Mouse (Mus musculus): ENCODE measurements at regions not wholly inside any gene's neighbourhood (a gene's known extent, or its start where the extent isn't known, plus 50 kb on each side); places are given as distances from the start of the nearest gene placed in this dataset.

DNA sequence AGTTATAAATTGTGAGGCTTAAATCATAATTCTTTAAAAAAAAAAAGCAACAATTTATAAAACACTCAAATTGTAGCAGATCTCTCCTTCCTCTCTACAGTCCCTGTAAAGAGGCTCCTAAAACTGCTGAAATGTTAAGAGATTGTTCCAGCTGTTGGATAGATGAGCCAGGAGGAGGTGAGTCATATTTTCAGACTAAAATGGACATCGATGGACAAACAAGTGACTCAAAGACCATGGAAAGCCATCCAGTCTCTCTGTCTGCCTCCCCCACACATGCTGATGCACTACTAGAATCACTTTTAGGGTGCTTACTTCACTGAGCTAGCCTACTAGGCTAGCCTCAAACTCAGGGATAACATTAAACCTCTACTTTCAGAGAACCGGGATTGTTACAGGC, 561.5 kb downstream of the Tmem114 start:
- no peak overlapping the region for H3K4me3 ChIP-seq (replicated peaks)
- H3K9ac ChIP-seq: no peak overlapping the region
- WGBS (ENCODE audit: insufficient replicate concordance): 69% methylated on average over 2 of the region's 2 CpGs
- no peaks in the 10 kb centered on the region for H3K27me3 ChIP-seq
- H3K36me3 ChIP-seq (replicated peaks): no peaks in the 10 kb centered on the region
- H3K4me2 ChIP-seq: no peak overlapping the region
- H3K27ac ChIP-seq (replicated peaks): no peak overlapping the region
- H3K4me1 ChIP-seq (replicated peaks): no peaks in the 10 kb centered on the region
- no peaks in the 10 kb centered on the region for H3K9me3 ChIP-seq (replicated peaks)
- ATAC-seq (ENCODE audit: insufficient read depth): no peak

DNA sequence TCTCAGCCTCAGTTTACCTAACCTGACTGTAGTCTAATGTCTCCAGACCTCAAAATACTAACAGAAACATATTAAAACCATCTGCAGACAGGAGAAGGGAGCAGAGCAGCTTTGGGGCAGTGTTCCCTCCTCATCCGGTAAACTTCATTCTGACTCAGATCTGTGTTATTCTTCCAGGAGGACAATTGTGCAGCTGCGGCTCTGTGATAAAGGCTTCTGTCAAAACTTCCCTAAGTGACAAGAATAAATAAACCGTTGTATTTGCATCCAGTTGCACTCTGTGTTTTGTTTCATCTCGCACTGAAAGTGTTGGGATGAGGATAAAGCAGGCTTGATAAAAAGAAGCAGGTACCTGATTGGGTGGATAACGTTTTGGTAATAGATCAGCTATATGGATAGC, 585.8 kb downstream of the Tmem114 start:
- Histone ChIP-seq H3K27me3 (no peaks in the 10 kb centered on the region), H3K27ac (replicated peaks) (no peak overlapping the region), H3K4me3 (replicated peaks) (no peak overlapping the region), H3K9ac (no peak overlapping the region), H3K36me3 (replicated peaks) (no peaks in the 10 kb centered on the region), H3K4me2 (no peak overlapping the region), H3K9me3 (replicated peaks) (no peaks in the 10 kb centered on the region), H3K4me1 (replicated peaks) (no peaks in the 10 kb centered on the region)
- WGBS (ENCODE audit: insufficient replicate concordance): 37% methylated on average over 5 of the region's 5 CpGs
- no peak for ATAC-seq (ENCODE audit: insufficient read depth)

DNA sequence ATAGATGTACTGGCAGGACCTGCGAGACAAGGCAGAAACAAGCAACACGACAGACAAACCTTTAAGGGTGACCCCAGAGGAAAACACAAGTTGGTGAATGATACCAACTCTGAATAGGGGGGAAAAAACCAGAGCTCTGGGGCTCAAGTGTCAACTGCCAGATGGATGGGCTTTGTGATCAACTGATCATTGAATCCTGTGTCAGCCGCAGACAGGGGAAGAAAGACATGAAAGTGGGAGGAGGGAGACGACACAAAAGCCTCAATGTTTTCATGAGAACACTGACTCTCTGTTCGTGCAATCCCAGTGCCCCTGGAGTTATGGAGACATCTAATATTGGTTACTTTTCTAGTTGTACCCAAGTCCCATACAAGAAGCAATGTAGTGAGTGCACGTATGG, 593.8 kb downstream of the Tmem114 start:
- H3K4me2 ChIP-seq: no peak overlapping the region
- 55% methylated on average over 6 of the region's 6 CpGs for WGBS (ENCODE audit: insufficient replicate concordance)
- no peaks in the 10 kb centered on the region for H3K27me3 ChIP-seq
- no peaks in the 10 kb centered on the region for H3K9me3 ChIP-seq (replicated peaks)
- H3K27ac ChIP-seq (replicated peaks): no peak overlapping the region
- no peak overlapping the region for H3K4me3 ChIP-seq (replicated peaks)
- no peak for ATAC-seq (ENCODE audit: insufficient read depth)
- no peaks in the 10 kb centered on the region for H3K4me1 ChIP-seq (replicated peaks)
- H3K36me3 ChIP-seq (replicated peaks): no peaks in the 10 kb centered on the region
- no peak overlapping the region for H3K9ac ChIP-seq

DNA sequence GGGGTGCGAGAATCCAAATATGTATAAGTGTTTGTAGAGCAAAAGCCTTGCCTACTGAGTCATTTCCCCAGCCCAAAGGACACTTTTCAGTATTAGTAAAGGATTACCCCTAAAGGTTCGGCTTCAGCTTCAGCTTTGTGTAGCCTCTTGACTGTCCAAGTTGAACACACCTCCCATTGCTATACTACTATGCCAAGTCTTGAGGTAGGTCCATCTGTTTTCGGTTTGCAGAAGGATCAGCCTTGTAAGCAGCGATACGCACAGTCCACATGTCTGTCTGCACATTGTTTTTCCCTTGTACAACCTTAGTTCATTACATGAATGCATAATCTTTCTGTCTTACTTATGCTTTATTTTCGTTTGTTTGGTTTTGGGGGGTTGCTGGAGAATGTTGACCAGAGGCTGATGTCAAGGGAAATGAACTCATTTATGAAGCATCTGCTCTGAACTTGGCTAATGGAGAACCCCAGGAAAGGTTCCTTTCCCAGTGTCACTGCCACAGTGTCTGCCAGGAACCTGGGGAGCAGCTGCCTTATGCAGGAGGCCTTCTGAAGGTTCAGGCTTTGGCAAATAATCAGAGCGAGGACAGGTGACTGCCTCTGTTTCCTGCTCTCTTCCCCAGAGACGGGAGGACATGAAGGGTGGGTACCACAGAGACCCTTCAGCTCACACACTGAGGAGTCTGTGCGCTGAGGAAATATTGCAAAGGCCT, 594.8 kb downstream of the Tmem114 start:
- H3K4me1 ChIP-seq (replicated peaks): no peaks in the 10 kb centered on the region

DNA sequence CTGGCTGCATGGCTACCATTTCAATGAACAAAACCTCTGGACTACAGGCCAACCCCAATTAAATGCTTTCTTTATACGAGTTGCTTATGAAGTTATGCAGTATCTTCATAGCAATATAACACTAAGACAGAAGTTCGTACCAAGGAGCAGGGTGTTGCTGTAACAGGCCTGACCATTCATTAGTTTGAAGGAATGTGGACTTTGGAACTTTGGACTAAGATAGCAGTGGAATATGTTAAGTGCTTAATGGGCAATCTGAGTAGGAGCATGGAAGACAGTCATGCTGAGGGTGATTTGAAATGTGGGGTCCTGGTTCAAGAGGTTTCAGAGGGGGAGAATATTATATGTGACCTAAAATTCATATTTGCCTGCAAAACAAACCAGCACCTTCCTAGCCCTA, 623.8 kb downstream of the Tmem114 start:
- ATAC-seq (ENCODE audit: insufficient read depth): no peak
- H3K9ac ChIP-seq: no peak overlapping the region
- H3K4me3 ChIP-seq (replicated peaks): no peak overlapping the region
- no peak overlapping the region for H3K27ac ChIP-seq (replicated peaks)
- no peaks in the 10 kb centered on the region for H3K36me3 ChIP-seq (replicated peaks)
- H3K27me3 ChIP-seq: no peaks in the 10 kb centered on the region
- WGBS (ENCODE audit: insufficient replicate concordance): 43% methylated on average over 2 of the region's 2 CpGs
- no peaks in the 10 kb centered on the region for H3K9me3 ChIP-seq (replicated peaks)
- no peak overlapping the region for H3K4me2 ChIP-seq
- no peaks in the 10 kb centered on the region for H3K4me1 ChIP-seq (replicated peaks)

More for the DNA sequence above, 594.8 kb downstream of the Tmem114 start:
- H3K4me3 ChIP-seq (replicated peaks): no peak overlapping the region
- no peak overlapping the region for H3K4me2 ChIP-seq
- H3K9me3 ChIP-seq (replicated peaks): no peaks in the 10 kb centered on the region
- no peaks in the 10 kb centered on the region for H3K36me3 ChIP-seq (replicated peaks)
- no peak for ATAC-seq (ENCODE audit: insufficient read depth)
- no peaks in the 10 kb centered on the region for H3K27me3 ChIP-seq
- WGBS (ENCODE audit: insufficient replicate concordance): 48% methylated on average over 9 of the region's 9 CpGs
- no peak overlapping the region for H3K27ac ChIP-seq (replicated peaks)
- H3K9ac ChIP-seq: no peak overlapping the region

DNA sequence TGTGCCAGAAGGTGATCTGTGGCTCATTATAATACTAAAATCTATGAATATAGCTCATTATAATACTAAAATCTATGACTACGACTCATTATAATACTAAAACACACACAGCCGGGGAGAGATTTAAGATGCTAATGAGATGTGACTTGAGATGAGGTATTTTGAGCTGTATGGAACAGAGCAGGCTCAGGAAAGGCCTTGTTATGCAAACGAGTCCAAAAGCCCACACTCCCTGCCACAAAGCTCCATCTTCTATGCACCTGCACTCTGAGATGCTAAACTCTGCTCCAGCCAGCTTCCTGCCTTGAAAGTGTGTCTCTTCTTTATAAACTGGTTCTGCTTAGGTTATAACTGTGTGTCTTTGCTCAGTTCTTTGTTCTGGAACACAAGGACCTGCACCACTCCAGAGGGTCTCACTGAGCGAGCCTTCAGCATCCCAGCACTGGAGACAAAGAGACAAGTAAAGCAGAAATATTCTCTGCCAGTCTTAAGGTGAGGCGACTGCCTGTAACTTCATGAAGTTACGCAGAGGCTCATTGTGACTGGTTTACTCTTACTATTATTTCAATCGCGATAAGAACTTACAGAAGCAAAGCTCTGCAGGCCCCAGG, 627.7 kb downstream of the Tmem114 start:
- H3K27ac ChIP-seq (replicated peaks): no peak overlapping the region
- WGBS (ENCODE audit: insufficient replicate concordance): 55% methylated on average over 8 of the region's 8 CpGs

DNA sequence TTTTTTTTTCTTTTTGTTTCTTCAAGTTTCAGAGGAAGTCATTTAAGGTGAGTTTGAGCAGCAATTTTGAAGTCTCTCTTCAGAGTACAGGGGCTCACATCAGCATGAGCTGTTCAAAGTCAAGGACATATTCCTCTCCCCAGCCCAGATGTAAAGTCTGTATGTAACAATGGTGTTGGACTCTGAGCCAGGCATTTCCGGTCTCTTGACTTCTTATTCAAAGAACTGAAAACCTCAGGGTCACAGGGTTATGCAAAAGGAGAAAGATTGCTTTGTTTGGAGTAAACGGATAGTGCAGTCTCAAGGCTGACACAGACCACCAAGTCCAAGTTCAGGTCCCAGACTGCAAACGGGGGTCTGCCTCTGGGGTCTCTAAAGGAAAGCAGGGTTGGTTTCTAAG, 629.4 kb downstream of the Tmem114 start:
- 38% methylated on average over 3 of the region's 3 CpGs for WGBS (ENCODE audit: insufficient replicate concordance)
- no peak overlapping the region for H3K9ac ChIP-seq
- ATAC-seq (ENCODE audit: insufficient read depth): no peak
- H3K4me2 ChIP-seq: no peak overlapping the region
- H3K4me3 ChIP-seq (replicated peaks): no peak overlapping the region
- H3K27me3 ChIP-seq: no peaks in the 10 kb centered on the region
- no peaks in the 10 kb centered on the region for H3K36me3 ChIP-seq (replicated peaks)
- no peak overlapping the region for H3K27ac ChIP-seq (replicated peaks)
- no peaks in the 10 kb centered on the region for H3K9me3 ChIP-seq (replicated peaks)
- H3K4me1 ChIP-seq (replicated peaks): no peaks in the 10 kb centered on the region

More for the DNA sequence above, 627.7 kb downstream of the Tmem114 start:
- no peak overlapping the region for H3K4me3 ChIP-seq (replicated peaks)
- ATAC-seq (ENCODE audit: insufficient read depth): no peak
- no peaks in the 10 kb centered on the region for H3K4me1 ChIP-seq (replicated peaks)
- no peak overlapping the region for H3K4me2 ChIP-seq
- H3K9ac ChIP-seq: no peak overlapping the region
- no peaks in the 10 kb centered on the region for H3K27me3 ChIP-seq
- no peaks in the 10 kb centered on the region for H3K9me3 ChIP-seq (replicated peaks)
- H3K36me3 ChIP-seq (replicated peaks): no peaks in the 10 kb centered on the region

DNA sequence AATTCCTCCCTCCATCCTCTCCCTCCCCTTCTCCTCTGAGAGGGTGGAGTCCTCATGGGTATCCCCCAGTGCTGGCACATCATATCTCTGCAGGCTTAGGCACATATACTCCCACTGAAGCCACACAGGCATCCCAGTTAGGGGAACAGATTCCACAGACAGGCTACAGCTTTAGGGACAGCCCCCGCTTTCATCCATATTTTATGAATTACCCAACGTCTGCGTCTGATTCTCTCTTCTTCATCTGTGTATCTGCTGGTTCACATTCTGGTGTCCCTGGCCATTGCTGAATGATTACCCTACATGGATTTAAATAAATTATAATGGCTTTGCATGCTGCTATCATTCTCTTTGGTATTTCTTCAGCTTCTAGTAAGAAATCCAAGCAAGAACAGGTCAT, 632.4 kb downstream of the Tmem114 start:
- no peak overlapping the region for H3K27ac ChIP-seq (replicated peaks)
- no peak overlapping the region for H3K9ac ChIP-seq
- H3K4me3 ChIP-seq (replicated peaks): no peak overlapping the region
- 76% methylated on average over 3 of the region's 3 CpGs for WGBS (ENCODE audit: insufficient replicate concordance)
- no peaks in the 10 kb centered on the region for H3K4me1 ChIP-seq (replicated peaks)
- H3K27me3 ChIP-seq: no peaks in the 10 kb centered on the region
- H3K9me3 ChIP-seq (replicated peaks): no peaks in the 10 kb centered on the region
- ATAC-seq (ENCODE audit: insufficient read depth): no peak
- H3K36me3 ChIP-seq (replicated peaks): no peaks in the 10 kb centered on the region
- no peak overlapping the region for H3K4me2 ChIP-seq

DNA sequence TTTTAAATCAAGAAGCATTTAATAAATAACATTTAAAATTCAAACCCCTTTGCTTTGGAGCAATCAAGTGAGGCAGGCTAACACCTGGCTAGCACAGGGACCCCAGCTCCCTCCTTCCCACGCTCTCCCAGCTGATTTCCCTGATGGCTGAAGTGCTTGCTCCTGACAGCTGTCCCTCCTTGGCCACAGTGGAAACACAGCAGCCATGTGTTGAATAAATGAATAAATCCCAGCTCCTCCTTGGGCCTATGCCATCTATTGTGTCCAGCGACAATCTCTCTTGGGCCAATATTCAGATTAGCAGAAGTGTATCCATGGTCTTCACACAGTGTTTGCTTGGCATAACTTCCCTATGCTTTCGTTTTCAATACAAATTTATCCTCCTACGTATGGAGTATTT, 634.7 kb downstream of the Tmem114 start:
- ATAC-seq (ENCODE audit: insufficient read depth): no peak
- Histone ChIP-seq H3K4me3 (replicated peaks) (no peak overlapping the region), H3K4me1 (replicated peaks) (no peaks in the 10 kb centered on the region), H3K9ac (no peak overlapping the region), H3K4me2 (no peak overlapping the region), H3K9me3 (replicated peaks) (no peaks in the 10 kb centered on the region), H3K36me3 (replicated peaks) (no peaks in the 10 kb centered on the region), H3K27me3 (no peaks in the 10 kb centered on the region), H3K27ac (replicated peaks) (no peak overlapping the region)
- 60% methylated on average over 4 of the region's 4 CpGs for WGBS (ENCODE audit: insufficient replicate concordance)

DNA sequence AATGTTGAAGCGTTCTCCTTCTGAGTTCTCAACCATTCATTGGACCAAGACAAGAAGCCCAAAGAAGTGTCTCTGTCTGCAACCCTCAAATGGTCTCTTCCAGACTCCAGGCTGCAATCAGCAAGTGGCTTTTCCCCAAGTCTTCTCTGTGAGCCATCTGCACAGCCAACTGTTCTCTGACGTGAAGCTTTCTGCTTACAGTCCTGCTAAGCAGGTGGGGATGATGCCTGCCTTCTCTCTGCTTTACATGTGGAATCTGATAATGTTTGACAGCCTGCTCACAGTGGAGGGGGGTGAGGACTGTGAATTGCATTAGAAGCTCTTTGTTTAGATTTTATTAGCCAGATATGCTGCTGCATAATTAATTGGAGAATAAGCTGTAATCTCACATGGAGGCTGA, 636.7 kb downstream of the Tmem114 start:
- Histone ChIP-seq H3K36me3 (replicated peaks) (no peaks in the 10 kb centered on the region), H3K9ac (no peak overlapping the region), H3K4me3 (replicated peaks) (no peak overlapping the region), H3K27me3 (no peaks in the 10 kb centered on the region), H3K9me3 (replicated peaks) (no peaks in the 10 kb centered on the region), H3K27ac (replicated peaks) (no peak overlapping the region), H3K4me1 (replicated peaks) (no peaks in the 10 kb centered on the region), H3K4me2 (no peak overlapping the region)
- 54% methylated on average over 2 of the region's 2 CpGs for WGBS (ENCODE audit: insufficient replicate concordance)
- ATAC-seq (ENCODE audit: insufficient read depth): no peak

DNA sequence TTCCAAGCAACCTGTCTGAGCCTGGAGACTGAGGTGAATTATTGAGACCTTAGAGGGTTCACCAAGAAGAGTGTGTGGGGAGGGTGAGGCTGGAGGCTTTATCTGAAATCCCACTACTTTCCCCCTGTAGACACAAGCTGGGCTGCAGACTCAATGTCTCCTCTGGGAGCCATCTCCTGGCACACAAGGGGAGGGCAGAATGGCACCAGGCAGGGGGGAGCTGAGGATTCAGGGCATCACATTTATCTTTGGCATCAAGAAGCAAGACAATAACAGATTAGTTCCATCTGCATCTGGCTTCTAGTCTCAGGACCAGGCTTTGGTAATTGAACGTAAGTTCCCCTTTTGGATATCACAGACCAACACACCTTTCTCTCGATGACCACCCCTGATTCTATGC, 643.4 kb downstream of the Tmem114 start:
- no peak for ATAC-seq (ENCODE audit: insufficient read depth)
- no peaks in the 10 kb centered on the region for H3K27me3 ChIP-seq
- H3K4me1 ChIP-seq (replicated peaks): no peaks in the 10 kb centered on the region
- H3K27ac ChIP-seq (replicated peaks): no peak overlapping the region
- H3K9ac ChIP-seq: no peak overlapping the region
- H3K4me2 ChIP-seq: no peak overlapping the region
- H3K36me3 ChIP-seq (replicated peaks): no peaks in the 10 kb centered on the region
- WGBS (ENCODE audit: insufficient replicate concordance): 74% methylated on average over 2 of the region's 2 CpGs
- H3K9me3 ChIP-seq (replicated peaks): no peaks in the 10 kb centered on the region
- H3K4me3 ChIP-seq (replicated peaks): no peak overlapping the region

DNA sequence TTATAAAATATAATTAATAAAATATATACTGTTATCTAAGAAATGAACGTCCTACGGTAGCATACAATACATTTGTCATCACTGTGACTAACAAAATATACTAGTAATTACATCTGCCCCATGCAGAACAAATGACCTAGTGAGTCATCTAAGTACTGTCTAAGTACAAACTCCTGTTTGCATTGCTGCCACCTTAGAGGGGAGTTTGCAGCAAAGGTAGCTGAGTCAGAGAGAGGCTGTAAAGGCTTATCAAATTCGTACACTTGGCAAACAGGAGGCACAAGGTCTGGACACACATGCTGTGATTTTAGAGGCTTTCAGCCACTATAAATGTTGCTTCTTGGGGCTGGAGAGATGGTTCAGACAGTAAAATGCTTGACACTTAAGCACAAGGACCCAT, 649.3 kb downstream of the Tmem114 start:
- Histone ChIP-seq H3K9me3 (replicated peaks) (no peaks in the 10 kb centered on the region), H3K4me1 (replicated peaks) (no peaks in the 10 kb centered on the region), H3K36me3 (replicated peaks) (no peaks in the 10 kb centered on the region), H3K4me3 (replicated peaks) (no peak overlapping the region), H3K27ac (replicated peaks) (no peak overlapping the region), H3K27me3 (no peaks in the 10 kb centered on the region), H3K4me2 (no peak overlapping the region), H3K9ac (no peak overlapping the region)
- no peak for ATAC-seq (ENCODE audit: insufficient read depth)
- WGBS (ENCODE audit: insufficient replicate concordance): 62% methylated on average over 3 of the region's 3 CpGs

Measured in liver, embryonic 15.5 days (tissue).